Mouse (Mus musculus): Measurements from ENCODE around the gene Atp13a4.

GRCm38 (mm10) chr16:29378458-29378857, 166.2 kb downstream of the Atp13a4 start, which contains the start of gene Atp13a5:
- TF ChIP-seq CTCF (IDR thresholded peaks at IDR 0.05; ENCODE audit: control insufficient read depth, insufficient read depth, low read length) (no peak), POLR2A (IDR thresholded peaks at IDR 0.05; ENCODE audit: borderline replicate concordance, control insufficient read depth, low read depth, low read length) (no peak)
